Mouse (Mus musculus) natural killer cell, adult 2 months (primary cell): ENCODE results near the gene Gm12216.

Experiments
- DNase-seq, 2 experiments: peaks; one replicate each; pipeline ENCODE4 v3.0.0; 2022; ENCODE audit warnings: low spot score in 2 of 2

The Gm12216 gene

GRCm38 (mm10) chr11:53747985-53748384 lies 111.1 kb downstream of the Gm12216 start:
- no peak for DNase-seq

- no peak for DNase-seq
These were observed 113.8 kb downstream of the Gm12216 start for GRCm38 (mm10) chr11:53745260-53745659.

- no peak for DNase-seq
These were observed 116.7 kb downstream of the Gm12216 start for GRCm38 (mm10) chr11:53742353-53742752.

GRCm38 (mm10) chr11:53737573-53737946 lies 121.5 kb downstream of the Gm12216 start:
- peak; percentile 50 to 66 for DNase-seq

- peak; percentile 58 to 76 for DNase-seq
These were observed 122.1 kb downstream of the Gm12216 start for GRCm38 (mm10) chr11:53736771-53737572.

GRCm38 (mm10) chr11:53735682-53736245 lies 123.3 kb downstream of the Gm12216 start:
- peak; percentile 61 to 69 for DNase-seq

- DNase-seq: no peak
These were observed 123.9 kb downstream of the Gm12216 start for GRCm38 (mm10) chr11:53734970-53735681.

- DNase-seq: no peak
These were observed 124.6 kb downstream of the Gm12216 start for GRCm38 (mm10) chr11:53734431-53734830.

GRCm38 (mm10) chr11:53733824-53734223 lies 125.2 kb downstream of the Gm12216 start:
- DNase-seq: no peak
